23 mouse cellular contexts compared by ENCODE assay signal in genomic region chr4:126220045-126220444, GRCm38 (mm10). TPM values are rescaled to one million over a fixed set of nuclear protein-coding genes. Genes with fewer than 3 reads are reported as not detected.
A peak's percentile ranks its signal among the peaks of the same experiment; 100 is the strongest.
DNase-seq lines count a peak whose midpoint lies in the region; ATAC-seq and TF ChIP-seq lines count a peak whose summit lies in the region.
"Had no signal": no experiment of that assay in that cellular context is flagged by ENCODE, and none has a peak within 500 bp of the region (broad histone marks: within the 10 kb centered on the region; RNA-seq: fewer than 3 reads in every experiment).

No protein-coding gene starts in this region.

- no peak for TF ChIP-seq EP300 in CH12.LX (IDR thresholded peaks at IDR 0.05; ENCODE audit: low read length)
- TF ChIP-seq EP300 in liver, postnatal 0 days (IDR thresholded peaks at IDR 0.05; ENCODE audit: low read depth), result no peak

- no peaks in the 10 kb centered on the region for H3K79me2 ChIP-seq in CH12.LX (replicated peaks; ENCODE audit: control insufficient read depth, extremely low read depth, insufficient read depth, poor library complexity, severe bottlenecking)

- no peak overlapping the region for H3K27ac ChIP-seq in CH12.LX (ENCODE audit: insufficient read depth, low read depth)
- H3K27ac ChIP-seq in liver, postnatal 0 days (ENCODE audit: low read depth), result no peak overlapping the region

- H3K4me3 ChIP-seq in CH12.LX (replicated peaks in 1 of 3; ENCODE audit: low read depth in 2 of 3, low read length in 2 of 3, poor library complexity in 1 of 3), result no peak overlapping the region
- no peak overlapping the region for H3K4me3 ChIP-seq in liver, postnatal 0 days (ENCODE audit: low read depth, low read length)

- DNase-seq in embryo, embryonic 10 days (ENCODE audit: low spot score), result peak; percentile 1
- no peak for DNase-seq in embryo, embryonic 11 days
- peak; percentile 79 for DNase-seq in A20 (ENCODE audit: low read depth, low spot score)
- DNase-seq in CH12.LX (ENCODE audit: extremely low read depth), result peak; percentile 60
- DNase-seq in liver, postnatal 0 days, result no peak
- DNase-seq in adrenal gland, postnatal 4 days (ENCODE audit: low spot score in 2 of 2), result no peak
- DNase-seq: adrenal gland, adult 2 months; adrenal gland, adult 8-10 months; adrenal gland, postnatal 10 days; adrenal gland, postnatal 14 days; adrenal gland, postnatal 25 days; adrenal gland, postnatal 36 days; B cell, adult 2 months; cerebellum, adult 11 months; cerebellum, adult 11-12 months; cerebellum, adult 18-20 months; cerebellum, adult 2 months; cerebellum, adult 8-10 months; cerebellum, adult 9-10 months had no signal

- no peaks in the 10 kb centered on the region for H3K36me3 ChIP-seq in CH12.LX (replicated peaks in 1 of 2; ENCODE audit: control insufficient read depth in 1 of 2, insufficient read depth in 1 of 2, low read length in 1 of 2)
- no peaks in the 10 kb centered on the region for H3K36me3 ChIP-seq in liver, postnatal 0 days (replicated peaks; ENCODE audit: insufficient read depth, low read length)
- H3K36me3 ChIP-seq: G1E had no signal

- ATAC-seq in liver, postnatal 0 days, result no peak
- ATAC-seq: activated CD4-positive, CD25-positive, alpha-beta regulatory T cell, adult 4 months; CD4-positive, CD25-positive, alpha-beta regulatory T cell, adult 4 months; Patski had no signal

- no peaks in the 10 kb centered on the region for H3K27me3 ChIP-seq in CH12.LX (replicated peaks)
- no peaks in the 10 kb centered on the region for H3K27me3 ChIP-seq in liver, postnatal 0 days (ENCODE audit: insufficient read depth, low read length)
- H3K27me3 ChIP-seq: Patski had no signal

- TF ChIP-seq RAD21 in CH12.LX (IDR thresholded peaks at IDR 0.05; ENCODE audit: low read depth, low read length), result no peak

- no peaks in the 10 kb centered on the region for H3K9me3 ChIP-seq in CH12.LX (replicated peaks; ENCODE audit: low read length)
- no peaks in the 10 kb centered on the region for H3K9me3 ChIP-seq in liver, postnatal 0 days (ENCODE audit: low read length)
- H3K9me3 ChIP-seq: G1E had no signal

- no peak for TF ChIP-seq CTCF in CH12.LX (conservative IDR thresholded peaks at IDR 0.05 in 1 of 2, IDR thresholded peaks at IDR 0.05 in 1 of 2; ENCODE audit: low read depth in 2 of 2, low read length in 2 of 2)
- no peak for TF ChIP-seq CTCF in liver, postnatal 0 days (IDR thresholded peaks at IDR 0.05; ENCODE audit: low read depth)

- WGBS in liver, postnatal 0 days (ENCODE audit: insufficient replicate concordance), result 81% methylated on average over 10 of the region's 10 CpGs

- in situ Hi-C loops in CH12.LX (cut with MboI; ENCODE audit: low pct_ligation_motif_present, low pct_unique_long_range_greater_than_20kb, low sequenced_read_pairs), result no loop called here

- H3K4me1 ChIP-seq in CH12.LX (ENCODE audit: control insufficient read depth in 1 of 2, insufficient read depth in 2 of 2), result peaks cover 5 to 13% of the 10 kb centered on the region in 2 experiments
- H3K4me1 ChIP-seq in liver, postnatal 0 days (ENCODE audit: insufficient read depth), result no peaks in the 10 kb centered on the region

- peak overlapping the region; percentile 43 for H3K4me2 ChIP-seq in CH12.LX (ENCODE audit: insufficient read depth, low read depth, poor library complexity, severe bottlenecking)
- H3K4me2 ChIP-seq in liver, postnatal 0 days (ENCODE audit: low read depth, low read length), result no peak overlapping the region

- dilution Hi-C loops in CH12.LX (cut with MboI; ENCODE audit: extremely low pct_ligation_motif_present, extremely low pct_unique_long_range_greater_than_20kb, low sequenced_read_pairs), result no loop called here

- no peak for TF ChIP-seq POLR2A in CH12.LX (IDR thresholded peaks at IDR 0.05; ENCODE audit: low read depth, low read length)

- no peak overlapping the region for H3K9ac ChIP-seq in CH12.LX (ENCODE audit: insufficient read depth, low read depth)
- no peak overlapping the region for H3K9ac ChIP-seq in liver, postnatal 0 days (replicated peaks)

TF ChIP-seq in CH12.LX, 34 proteins besides CTCF, POLR2A, EP300 and RAD21:
- TF ChIP-seq MEF2A (IDR thresholded peaks at IDR 0.05; ENCODE audit: borderline replicate concordance, low read depth, low read length), result peak; percentile 90
- TF ChIP-seq BHLHE40 (IDR thresholded peaks at IDR 0.05; ENCODE audit: low read depth, low read length), result peak; percentile 43; the same call in 1 of the 2 replicates
- TF ChIP-seq MAX (IDR thresholded peaks at IDR 0.05; ENCODE audit: low read length), result no peak

RNA-seq across cellular contexts. Expression of gene Thrap3, which starts 17.5 kb away (rescaled TPM):
- total RNA-seq in CH12.LX (2012; rRNA removed), result 140 and 168 TPM in 2 replicates
- total RNA-seq in CH12.LX (2014; rRNA removed), result 183 and 204 TPM in 2 replicates
- 327 and 334 TPM in 2 replicates for polyA plus RNA-seq in CH12.LX (2012; ENCODE audit: insufficient read length, low read depth)
- 47.8 and 62.4 TPM in 2 replicates for polyA plus RNA-seq in liver, postnatal 0 days (2015; fragmentation: Nextera tagmentation; extraction: Ambion mirVana)
- total RNA-seq in adrenal gland, postnatal 4 days (2021), result 100 to 1,000 TPM; 319 to 332 TPM

RNA-seq across cellular contexts. Expression of gene Map7d1, which starts 36.1 kb away (rescaled TPM):
- total RNA-seq in CH12.LX (2012; rRNA removed) (17.9 and 20.8 TPM in 2 replicates), CH12.LX (2014; rRNA removed) (12.5 and 12.8 TPM in 2 replicates)
- 62.2 and 72.2 TPM in 2 replicates for polyA plus RNA-seq in CH12.LX (2012; ENCODE audit: insufficient read length, low read depth)
- polyA plus RNA-seq in liver, postnatal 0 days (2015; fragmentation: Nextera tagmentation; extraction: Ambion mirVana), result 7.2 and 10.0 TPM in 2 replicates
- total RNA-seq in adrenal gland, postnatal 4 days (2021), result 10 to 100 TPM; 64.1 to 70.7 TPM

RNA-seq across cellular contexts. Expression of gene Trappc3, which starts 42.1 kb away (rescaled TPM):
- 72.7 and 81.1 TPM in 2 replicates for total RNA-seq in CH12.LX (2012; rRNA removed)
- 94.8 and 100 TPM in 2 replicates for total RNA-seq in CH12.LX (2014; rRNA removed)
- 73.0 and 74.1 TPM in 2 replicates for polyA plus RNA-seq in CH12.LX (2012; ENCODE audit: insufficient read length, low read depth)
- polyA plus RNA-seq in liver, postnatal 0 days (2015; fragmentation: Nextera tagmentation; extraction: Ambion mirVana), result 39.0 and 39.2 TPM in 2 replicates
- total RNA-seq in adrenal gland, postnatal 4 days (2021), result 10 to 100 TPM; 70.0 to 75.4 TPM

RNA-seq across cellular contexts. Expression of gene Sh3d21, which starts 56.8 kb away (rescaled TPM):
- total RNA-seq in CH12.LX (2012; rRNA removed) (0.21 and 0.25 TPM in 2 replicates), CH12.LX (2014; rRNA removed) (0.35 and 0.36 TPM in 2 replicates)
- 0.46 and 0.52 TPM in 2 replicates for polyA plus RNA-seq in CH12.LX (2012; ENCODE audit: insufficient read length, low read depth)
- polyA plus RNA-seq in liver, postnatal 0 days (2015; fragmentation: Nextera tagmentation; extraction: Ambion mirVana), result 2.4 and 2.7 TPM in 2 replicates
- total RNA-seq in adrenal gland, postnatal 4 days (2021), result 1 to 10 TPM; 4.2 to 4.3 TPM

Comparison
In these comparisons a context has a peak if more than half of its experiments do, and no peak if none do; other contexts are left out.
1. DNase-seq: peak in embryo, embryonic 10 days (single experiment), A20 (single experiment) and CH12.LX (single experiment); none in embryo, embryonic 11 days (single experiment), liver, postnatal 0 days (single experiment) and adrenal gland, postnatal 4 days (0 of 2).